Comparison of ENCODE assay signal across 8 mouse cellular contexts in the genomic region with DNA sequence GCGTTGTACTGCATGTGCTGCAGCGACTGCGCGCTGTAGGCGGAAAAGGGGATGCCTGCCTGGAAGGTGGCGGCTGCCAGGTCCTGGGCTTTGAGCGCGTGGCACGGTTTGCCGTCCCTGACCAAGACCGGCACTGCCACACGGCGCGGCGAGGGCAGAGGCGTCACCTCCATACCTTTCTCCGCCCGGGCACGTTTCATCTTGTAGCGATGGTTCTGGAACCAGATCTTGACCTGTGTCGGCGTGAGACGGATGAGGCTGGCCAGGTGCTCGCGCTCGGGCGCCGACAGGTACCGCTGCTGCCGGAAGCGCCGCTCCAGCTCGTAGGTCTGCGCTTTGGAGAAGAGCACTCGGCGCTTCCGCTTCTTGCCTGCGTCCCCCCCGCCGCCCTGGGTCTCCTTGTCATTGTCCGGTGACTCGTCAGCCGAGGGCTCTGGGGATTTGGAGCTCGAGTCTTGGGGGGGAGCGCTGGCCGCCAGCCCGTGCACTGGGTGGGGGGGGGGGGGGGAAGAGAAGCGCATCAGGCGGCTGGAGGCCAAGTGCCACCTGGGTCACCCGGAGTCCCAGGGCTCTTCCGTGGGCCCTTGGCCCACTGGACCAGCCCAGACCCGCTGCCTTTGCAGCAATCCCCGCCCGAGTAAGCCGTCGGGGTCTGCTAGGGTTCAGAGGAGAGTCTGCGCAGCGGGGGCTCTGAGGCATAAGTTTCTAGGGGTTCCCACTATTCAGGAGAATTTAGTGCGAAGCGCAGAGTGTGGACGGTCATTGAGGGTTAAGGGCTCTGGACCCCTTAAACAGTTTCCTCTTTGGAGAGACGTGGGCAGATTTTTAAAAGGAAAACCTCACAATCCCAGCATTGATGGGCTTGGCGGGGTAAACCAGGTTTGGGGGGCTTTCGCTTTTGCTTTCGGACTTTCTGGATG. TPM values are rescaled to one million over a fixed set of nuclear protein-coding genes. Genes with fewer than 3 reads are reported as not detected.
DNase-seq lines count a peak whose midpoint lies in the region; ATAC-seq and TF ChIP-seq lines count a peak whose summit lies in the region.

No protein-coding gene starts in this region.

- 0 out of 2 replicates have a peak, but pooled peaks cover 4% of the 10 kb centered on the region for H3K4me1 ChIP-seq in kidney, postnatal 0 days (replicated peaks; ENCODE audit: insufficient read depth, low read length)
- peaks cover 11% of the 10 kb centered on the region for H3K4me1 ChIP-seq in intestine, embryonic 15.5 days (replicated peaks)
- H3K4me1 ChIP-seq in neural tube, embryonic 12.5 days = peaks cover 41% of the 10 kb centered on the region

- no peak overlapping the region for H3K27ac ChIP-seq in kidney, postnatal 0 days
- H3K27ac ChIP-seq in intestine, embryonic 15.5 days = no peak overlapping the region
- H3K27ac ChIP-seq in neural tube, embryonic 12.5 days = no peak overlapping the region

- DNase-seq in kidney, postnatal 0 days (ENCODE audit: low spot score) = no peak
- no peak for DNase-seq in kidney, adult 8-10 months
- peak; percentile 47 for DNase-seq in embryo, embryonic 11 days
- DNase-seq in testis, postnatal 14 days (ENCODE audit: low spot score) = no peak
- DNase-seq in right cerebral cortex, adult 18-20 months = no peak
- DNase-seq in kidney, adult 18-20 months = no peak

- no peaks in the 10 kb centered on the region for H3K36me3 ChIP-seq in kidney, postnatal 0 days (ENCODE audit: insufficient read depth, low read length)
- H3K36me3 ChIP-seq in intestine, embryonic 15.5 days = no peaks in the 10 kb centered on the region
- H3K36me3 ChIP-seq in neural tube, embryonic 12.5 days = no peaks in the 10 kb centered on the region

- peak overlapping the region; percentile 22 for H3K4me3 ChIP-seq in kidney, postnatal 0 days (replicated peaks; ENCODE audit: low read depth, low read length)
- peak overlapping the region; percentile 21 for H3K4me3 ChIP-seq in intestine, embryonic 15.5 days (replicated peaks)
- peak overlapping the region; percentile 23 for H3K4me3 ChIP-seq in neural tube, embryonic 12.5 days

- no peak overlapping the region for H3K9ac ChIP-seq in kidney, postnatal 0 days (ENCODE audit: low read depth, low read length)
- no peak overlapping the region for H3K9ac ChIP-seq in intestine, embryonic 15.5 days
- peak overlapping the region; percentile 40 for H3K9ac ChIP-seq in neural tube, embryonic 12.5 days

- H3K4me2 ChIP-seq in kidney, postnatal 0 days (ENCODE audit: low read length) = peak overlapping the region; percentile 43
- peak overlapping the region; percentile 57 for H3K4me2 ChIP-seq in intestine, embryonic 15.5 days (replicated peaks)
- peak overlapping the region; percentile 44 for H3K4me2 ChIP-seq in neural tube, embryonic 12.5 days (replicated peaks)

- H3K9me3 ChIP-seq in kidney, postnatal 0 days (replicated peaks; ENCODE audit: low read length) = no peaks in the 10 kb centered on the region
- no peaks in the 10 kb centered on the region for H3K9me3 ChIP-seq in intestine, embryonic 15.5 days
- H3K9me3 ChIP-seq in neural tube, embryonic 12.5 days = no peaks in the 10 kb centered on the region

- no peak; the same call in 1 of the 2 replicates for ATAC-seq in kidney, postnatal 0 days (replicated peaks; ENCODE audit: low FRiP score, low read depth)
- ATAC-seq in intestine, embryonic 15.5 days = peak; percentile 37; the same call in 1 of the 2 replicates
- no peak for ATAC-seq in neural tube, embryonic 12.5 days (ENCODE audit: low FRiP score, low read depth)

- H3K27me3 ChIP-seq in kidney, postnatal 0 days (ENCODE audit: insufficient read depth, low read length) = peaks cover 91% of the 10 kb centered on the region
- peaks cover 93% of the 10 kb centered on the region for H3K27me3 ChIP-seq in intestine, embryonic 15.5 days (replicated peaks)
- peaks cover 94% of the 10 kb centered on the region for H3K27me3 ChIP-seq in neural tube, embryonic 12.5 days (replicated peaks)

- under 1% methylated on average over 63 of the region's 65 CpGs for WGBS in kidney, postnatal 0 days
- WGBS in intestine, embryonic 15.5 days = under 1% methylated on average over 64 of the region's 65 CpGs
- WGBS in neural tube, embryonic 12.5 days = under 1% methylated on average over 63 of the region's 65 CpGs

- TF ChIP-seq CTCF in kidney, postnatal 0 days (IDR thresholded peaks at IDR 0.05; ENCODE audit: low read depth) = no peak

RNA-seq across cellular contexts. Expression of a gene that starts 9.7 kb away (rescaled TPM):
- 0.20 TPM in 1 of 2 replicates, not detected in the other for polyA plus RNA-seq in kidney, postnatal 0 days (2015; fragmentation: Nextera tagmentation; extraction: Ambion mirVana)
- 3.6 and 4.2 TPM in 2 replicates for polyA plus RNA-seq in intestine, embryonic 15.5 days (2015; fragmentation: Nextera tagmentation; extraction: Ambion mirVana)
- polyA plus RNA-seq in neural tube, embryonic 12.5 days (2016; fragmentation: Nextera tagmentation; extraction: Ambion mirVana) = 3.7 and 4.7 TPM in 2 replicates
